Mouse (Mus musculus) hindbrain, embryonic 10.5 days (tissue): ENCODE measurements at regions not wholly inside any gene's neighbourhood (a gene's known extent, or its start where the extent isn't known, plus 50 kb on each side); places are given as distances from the start of the nearest gene placed in this dataset.

Experiments used
- DNase-seq: peaks from one replicate; pipeline ENCODE4 v3.0.0-alpha.2; 2017; ENCODE audit warnings: low spot score
- H3K27ac ChIP-seq: fragments of 300-500 bp; sonication (generic); 2 replicates; pipeline ENCODE4 v1.5.1; 2016; ENCODE audit warnings: mild to moderate bottlenecking, moderate library complexity
- H3K27me3 ChIP-seq: fragments of 300-500 bp; sonication (generic); 2 replicates; pipeline ENCODE4 v1.6.1; 2016; ENCODE audit warnings: mild to moderate bottlenecking; ENCODE audit not compliant: poor library complexity, insufficient read depth, severe bottlenecking
- H3K36me3 ChIP-seq: fragments of 300-500 bp; sonication (generic); 2 replicates; pipeline ENCODE4 v1.6.1; 2016; ENCODE audit warnings: mild to moderate bottlenecking, moderate library complexity
- H3K4me1 ChIP-seq: fragments of 300-500 bp; sonication (generic); replicated peaks from 2 replicates; pipeline ENCODE4 v1.6.1; 2016; ENCODE audit warnings: mild to moderate bottlenecking
- H3K4me3 ChIP-seq: fragments of 300-500 bp; sonication (generic); 2 replicates; pipeline ENCODE4 v1.5.1; 2016; ENCODE audit warnings: mild to moderate bottlenecking, moderate library complexity
- H3K9me3 ChIP-seq: fragments of 300-500 bp; sonication (generic); 2 replicates; pipeline ENCODE4 v1.6.1; 2016; ENCODE audit warnings: mild to moderate bottlenecking, moderate library complexity
- WGBS: fragments of 180-500 bp; shearing (Covaris S2); methylation state at CpG from one replicate; pipeline ENCODE4 v1.1.7; 2016; 5-methylcytosine and 5-hydroxymethylcytosine counted together

DNA sequence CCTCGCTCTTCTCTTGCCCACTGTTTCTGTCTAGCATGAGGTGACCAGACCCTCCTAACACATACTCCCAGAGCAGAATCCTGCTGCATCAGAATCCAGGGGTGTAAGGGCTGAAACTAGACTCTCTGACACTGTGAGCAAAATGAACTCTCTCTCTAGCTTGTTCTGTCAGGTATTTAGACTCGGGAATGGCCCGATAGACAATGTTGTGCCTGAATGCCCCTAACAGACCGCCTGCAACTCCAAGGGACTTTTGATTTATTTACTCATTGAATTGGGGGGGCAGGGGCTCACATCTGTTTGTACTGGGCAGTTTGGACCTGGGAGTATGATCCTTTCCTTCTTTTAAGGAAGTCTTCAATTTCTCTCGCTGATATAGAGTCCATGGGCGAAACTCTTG is 469.3 kb upstream of the Trpc7 start:
- peaks cover 13% of the 10 kb centered on the region for H3K4me1 ChIP-seq
- no peaks in the 10 kb centered on the region for H3K9me3 ChIP-seq
- no peak overlapping the region for H3K4me3 ChIP-seq
- peaks cover 12% of the 10 kb centered on the region; the same call in 1 of the 2 replicates for H3K27me3 ChIP-seq
- no peak overlapping the region for H3K27ac ChIP-seq
- H3K36me3 ChIP-seq, result no peaks in the 10 kb centered on the region
- DNase-seq, result no peak
- 89% methylated on average over 6 of the region's 6 CpGs for WGBS

DNA sequence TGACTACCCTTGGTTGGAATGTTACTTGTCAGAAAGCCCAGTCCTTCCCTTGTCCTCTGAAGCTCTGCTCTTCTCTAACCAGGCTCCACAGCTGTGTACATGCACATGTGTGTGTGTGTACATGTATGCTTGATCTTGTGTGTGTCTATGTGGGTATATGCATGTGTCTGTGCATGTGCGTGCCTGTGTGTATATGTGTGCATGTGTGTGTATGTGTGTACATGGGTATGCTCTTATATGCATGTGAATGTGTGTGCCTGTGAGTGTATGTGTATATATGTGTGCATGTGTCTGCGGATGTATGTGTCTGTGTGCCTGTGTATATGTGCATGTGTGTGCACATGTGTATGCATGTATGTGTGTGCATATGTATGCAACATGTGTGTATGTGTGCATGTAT is 468.6 kb upstream of the Trpc7 start:
- no peak for DNase-seq
- H3K27me3 ChIP-seq, result peaks cover 12% of the 10 kb centered on the region; the same call in 1 of the 2 replicates
- H3K36me3 ChIP-seq, result no peaks in the 10 kb centered on the region
- H3K27ac ChIP-seq, result no peak overlapping the region
- no peaks in the 10 kb centered on the region for H3K9me3 ChIP-seq
- H3K4me3 ChIP-seq, result no peak overlapping the region
- 97% methylated on average over 2 of the region's 2 CpGs for WGBS
- H3K4me1 ChIP-seq, result peaks cover 13% of the 10 kb centered on the region

DNA sequence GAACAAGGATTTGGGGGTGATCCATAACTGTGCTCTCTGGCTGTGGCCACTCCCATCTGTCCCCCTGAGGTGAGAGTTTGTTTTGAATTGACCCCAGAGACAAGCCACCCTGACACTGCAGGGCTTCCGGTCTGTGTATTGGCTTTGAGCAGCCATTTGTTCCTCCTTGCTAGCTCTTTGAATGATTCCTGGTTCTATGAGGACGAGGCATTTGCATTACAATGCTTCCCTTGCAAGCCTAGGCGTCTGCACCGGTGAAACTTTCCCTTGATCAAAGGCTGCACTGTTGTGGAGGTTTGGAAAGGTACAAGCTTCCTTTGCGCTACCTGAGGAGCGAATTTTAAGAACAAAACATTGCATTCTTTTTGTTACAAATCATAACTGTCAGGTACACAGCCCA is 466.8 kb upstream of the Trpc7 start:
- H3K36me3 ChIP-seq, result no peaks in the 10 kb centered on the region
- DNase-seq, result no peak
- H3K27ac ChIP-seq, result no peak overlapping the region
- H3K9me3 ChIP-seq, result no peaks in the 10 kb centered on the region
- WGBS, result 9% methylated on average over 6 of the region's 6 CpGs
- H3K27me3 ChIP-seq, result peaks cover 12% of the 10 kb centered on the region; the same call in 1 of the 2 replicates
- no peak overlapping the region for H3K4me3 ChIP-seq
- H3K4me1 ChIP-seq, result peaks cover 13% of the 10 kb centered on the region

DNA sequence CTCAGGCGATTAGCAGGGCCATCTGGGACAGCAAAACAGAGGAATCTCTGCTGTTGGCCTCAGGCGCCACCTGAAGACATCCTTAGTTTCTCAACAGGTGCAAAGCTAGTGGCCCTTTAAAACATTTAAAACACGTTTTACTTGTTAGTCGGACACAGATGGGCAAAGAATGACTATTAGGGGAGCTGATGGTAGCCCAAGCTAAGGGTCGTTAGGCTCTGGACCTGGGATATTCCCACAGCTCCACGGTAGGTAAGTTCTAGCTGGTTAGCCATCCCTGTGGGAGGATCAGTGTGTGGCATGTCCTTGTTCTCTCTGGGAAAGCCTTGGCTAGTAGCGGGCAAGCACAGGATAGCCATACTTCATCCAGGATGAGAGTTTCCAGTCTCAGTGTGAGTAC is 465.5 kb upstream of the Trpc7 start:
- no peak overlapping the region for H3K4me3 ChIP-seq
- peaks cover 12% of the 10 kb centered on the region; the same call in 1 of the 2 replicates for H3K27me3 ChIP-seq
- no peak overlapping the region for H3K27ac ChIP-seq
- 83% methylated on average over 7 of the region's 7 CpGs for WGBS
- no peaks in the 10 kb centered on the region for H3K9me3 ChIP-seq
- H3K36me3 ChIP-seq, result no peaks in the 10 kb centered on the region
- H3K4me1 ChIP-seq, result peaks cover 13% of the 10 kb centered on the region
- no peak for DNase-seq

DNA sequence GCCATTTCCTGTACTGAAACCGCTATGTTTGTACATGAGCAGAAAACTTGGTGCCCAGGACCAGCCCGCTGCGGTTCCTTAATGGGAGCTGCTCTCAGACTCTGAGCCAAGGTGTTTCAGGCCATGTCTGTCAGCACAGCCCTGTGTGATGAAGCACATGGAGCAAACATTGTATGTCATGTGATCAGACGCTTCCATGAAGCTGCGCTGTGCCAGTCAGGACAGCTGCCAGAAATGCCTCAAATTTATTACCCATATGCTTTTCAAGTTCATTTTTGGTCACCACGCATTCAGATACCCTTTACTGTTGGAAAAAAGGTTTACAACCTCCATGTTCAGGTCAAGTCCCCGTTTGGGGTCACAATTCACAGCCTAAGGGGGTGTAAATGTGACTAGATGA is 458.8 kb upstream of the Trpc7 start:
- no peaks in the 10 kb centered on the region for H3K9me3 ChIP-seq
- DNase-seq, result no peak
- no peak overlapping the region for H3K4me3 ChIP-seq
- H3K27me3 ChIP-seq, result 0 out of 2 replicates have a peak, but pooled peaks cover 3% of the 10 kb centered on the region
- no peak overlapping the region for H3K27ac ChIP-seq
- H3K36me3 ChIP-seq, result no peaks in the 10 kb centered on the region
- peaks cover 5% of the 10 kb centered on the region; the same call in 1 of the 2 replicates for H3K4me1 ChIP-seq
- WGBS, result 88% methylated on average over 7 of the region's 7 CpGs

DNA sequence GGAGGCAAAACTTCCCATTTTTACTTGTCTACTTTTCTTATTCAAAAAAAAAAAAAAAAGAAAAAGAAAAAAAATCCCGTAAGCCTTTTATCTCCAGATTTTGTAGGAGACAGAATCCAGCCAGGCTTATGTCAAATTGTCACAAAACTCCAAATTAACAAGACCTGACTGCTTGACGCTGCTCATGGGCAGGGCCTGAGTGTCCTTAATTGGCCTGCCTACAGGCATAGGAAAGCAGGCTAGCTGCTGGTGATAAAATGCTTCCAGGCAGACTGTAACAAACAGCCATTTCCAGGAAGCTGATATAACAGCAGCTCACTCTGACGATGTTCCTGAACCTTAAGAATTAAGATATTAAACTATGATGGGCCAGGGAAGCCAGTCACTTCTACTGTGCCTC is 458.2 kb upstream of the Trpc7 start:
- peaks cover 5% of the 10 kb centered on the region; the same call in 1 of the 2 replicates for H3K4me1 ChIP-seq
- H3K36me3 ChIP-seq, result no peaks in the 10 kb centered on the region
- DNase-seq, result no peak
- H3K27me3 ChIP-seq, result 0 out of 2 replicates have a peak, but pooled peaks cover 3% of the 10 kb centered on the region
- H3K9me3 ChIP-seq, result no peaks in the 10 kb centered on the region
- H3K27ac ChIP-seq, result no peak overlapping the region
- 81% methylated on average over 3 of the region's 3 CpGs for WGBS
- H3K4me3 ChIP-seq, result no peak overlapping the region

DNA sequence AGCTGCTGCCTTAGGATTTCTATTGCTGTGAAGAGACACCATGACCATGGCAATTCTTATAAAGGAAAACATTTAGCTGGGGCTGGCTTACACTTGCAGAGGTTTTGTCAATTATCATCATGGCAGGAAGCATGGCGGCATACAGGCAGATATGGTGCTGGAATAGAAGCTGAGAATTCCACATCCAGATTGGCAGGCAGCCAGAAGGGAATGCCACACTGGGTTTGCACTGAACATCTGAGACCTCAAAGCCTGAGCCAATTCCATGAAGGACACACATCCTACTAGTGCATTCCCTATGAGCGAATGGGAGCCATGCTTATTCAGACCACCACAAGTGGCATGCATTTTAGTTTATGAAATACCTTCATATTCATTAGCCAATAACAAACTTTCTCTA is 455.0 kb upstream of the Trpc7 start:
- Histone ChIP-seq H3K4me3 (no peak overlapping the region), H3K9me3 (no peaks in the 10 kb centered on the region), H3K27me3 (0 out of 2 replicates have a peak, but pooled peaks cover 1% of the 10 kb centered on the region), H3K27ac (no peak overlapping the region), H3K36me3 (no peaks in the 10 kb centered on the region), H3K4me1 (peaks cover 5% of the 10 kb centered on the region; the same call in 1 of the 2 replicates)
- 93% methylated on average over 2 of the region's 2 CpGs for WGBS
- DNase-seq, result no peak

DNA sequence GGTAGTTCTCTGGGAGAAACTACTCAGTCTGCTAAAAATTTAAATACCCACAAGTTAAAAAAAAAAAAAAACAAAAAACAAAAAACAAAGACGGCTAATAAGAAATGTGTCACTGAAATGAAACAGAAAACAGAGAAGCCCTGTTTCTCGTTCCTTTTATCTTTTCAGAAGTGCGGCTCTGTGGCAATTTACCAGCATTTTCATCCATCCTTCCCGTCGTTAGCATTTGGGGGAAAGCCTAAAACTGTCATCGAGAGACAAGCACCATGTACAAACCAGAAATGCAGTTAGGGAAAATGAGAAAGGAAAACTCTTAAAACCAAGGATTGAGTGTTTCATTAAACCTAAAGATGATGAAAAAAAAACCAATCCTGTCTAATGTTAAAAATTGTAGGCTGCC is 442.9 kb upstream of the Trpc7 start:
- Histone ChIP-seq H3K27ac (no peak overlapping the region), H3K4me1 (no peaks in the 10 kb centered on the region), H3K27me3 (no peaks in the 10 kb centered on the region), H3K4me3 (no peak overlapping the region), H3K36me3 (no peaks in the 10 kb centered on the region), H3K9me3 (no peaks in the 10 kb centered on the region)
- 86% methylated on average over 6 of the region's 6 CpGs for WGBS
- DNase-seq, result no peak

DNA sequence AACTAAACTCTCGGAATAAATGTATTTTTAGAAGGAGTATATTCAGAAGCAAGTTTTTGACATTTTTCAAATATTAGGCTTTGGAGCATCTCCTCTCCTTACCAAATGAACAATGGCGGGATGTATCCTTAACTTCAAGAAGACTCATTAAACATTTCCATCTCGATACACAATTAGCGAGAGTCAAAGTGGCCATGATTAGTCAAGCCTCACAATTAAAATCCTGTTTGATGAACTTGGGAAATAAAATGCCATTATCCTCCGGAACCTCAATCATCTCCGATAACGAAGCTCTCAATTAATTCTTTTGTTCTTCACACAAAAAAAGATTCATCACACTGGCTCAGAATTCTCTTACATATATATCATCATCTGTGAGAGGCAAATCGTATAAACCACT is 440.8 kb upstream of the Trpc7 start:
- WGBS, result 94% methylated on average over 8 of the region's 8 CpGs
- Histone ChIP-seq H3K4me3 (no peak overlapping the region), H3K27ac (no peak overlapping the region), H3K27me3 (no peaks in the 10 kb centered on the region), H3K36me3 (no peaks in the 10 kb centered on the region), H3K9me3 (no peaks in the 10 kb centered on the region), H3K4me1 (no peaks in the 10 kb centered on the region)
- DNase-seq, result no peak

DNA sequence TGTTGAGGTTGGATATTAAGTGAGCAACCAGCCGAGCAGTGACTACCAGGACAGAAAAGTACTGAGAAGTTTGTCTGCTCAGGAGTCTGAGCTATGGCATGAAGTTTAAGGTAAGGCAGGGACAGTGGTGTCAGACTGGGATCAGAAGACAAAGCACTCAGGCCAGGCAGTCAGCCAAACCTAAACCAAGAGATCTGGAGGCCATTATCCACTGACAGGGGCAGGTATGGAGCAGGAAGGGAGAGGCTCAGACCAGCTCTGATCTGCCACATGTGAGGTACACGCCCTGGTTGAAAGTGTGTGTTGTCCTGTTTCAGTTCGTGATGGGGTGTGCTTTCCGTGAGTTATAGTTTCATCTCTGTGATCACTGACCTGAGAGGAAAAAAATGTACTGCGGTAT is 437.2 kb upstream of the Trpc7 start:
- 91% methylated on average over 5 of the region's 5 CpGs for WGBS
- Histone ChIP-seq H3K36me3 (no peaks in the 10 kb centered on the region), H3K27ac (no peak overlapping the region), H3K4me1 (peaks cover 5% of the 10 kb centered on the region; the same call in 1 of the 2 replicates), H3K27me3 (no peaks in the 10 kb centered on the region), H3K9me3 (no peaks in the 10 kb centered on the region), H3K4me3 (no peak overlapping the region)
- DNase-seq, result no peak

DNA sequence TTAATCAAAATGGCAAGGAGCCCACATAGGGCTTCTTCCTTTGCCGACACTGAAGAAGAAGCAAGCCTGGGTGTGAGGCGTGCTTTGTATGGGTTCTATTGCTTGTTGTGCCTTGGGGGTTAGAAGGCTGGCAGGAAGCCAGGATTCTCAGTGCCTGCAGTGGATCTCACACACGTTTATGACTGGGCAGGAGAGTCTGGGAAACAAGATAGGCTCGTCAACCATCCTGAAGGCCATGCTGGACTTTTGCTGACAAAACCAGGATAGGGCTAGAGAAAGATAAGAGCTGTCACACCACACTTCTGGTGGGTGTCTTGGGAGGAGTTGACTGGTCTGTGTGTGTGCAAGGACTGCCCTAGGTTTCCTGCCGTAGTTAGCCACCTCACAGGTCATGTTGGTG is 436.1 kb upstream of the Trpc7 start:
- Histone ChIP-seq H3K36me3 (no peaks in the 10 kb centered on the region), H3K27ac (no peak overlapping the region), H3K27me3 (no peaks in the 10 kb centered on the region), H3K4me1 (peaks cover 5% of the 10 kb centered on the region; the same call in 1 of the 2 replicates), H3K4me3 (no peak overlapping the region), H3K9me3 (no peaks in the 10 kb centered on the region)
- 84% methylated on average over 5 of the region's 5 CpGs for WGBS
- DNase-seq, result no peak

DNA sequence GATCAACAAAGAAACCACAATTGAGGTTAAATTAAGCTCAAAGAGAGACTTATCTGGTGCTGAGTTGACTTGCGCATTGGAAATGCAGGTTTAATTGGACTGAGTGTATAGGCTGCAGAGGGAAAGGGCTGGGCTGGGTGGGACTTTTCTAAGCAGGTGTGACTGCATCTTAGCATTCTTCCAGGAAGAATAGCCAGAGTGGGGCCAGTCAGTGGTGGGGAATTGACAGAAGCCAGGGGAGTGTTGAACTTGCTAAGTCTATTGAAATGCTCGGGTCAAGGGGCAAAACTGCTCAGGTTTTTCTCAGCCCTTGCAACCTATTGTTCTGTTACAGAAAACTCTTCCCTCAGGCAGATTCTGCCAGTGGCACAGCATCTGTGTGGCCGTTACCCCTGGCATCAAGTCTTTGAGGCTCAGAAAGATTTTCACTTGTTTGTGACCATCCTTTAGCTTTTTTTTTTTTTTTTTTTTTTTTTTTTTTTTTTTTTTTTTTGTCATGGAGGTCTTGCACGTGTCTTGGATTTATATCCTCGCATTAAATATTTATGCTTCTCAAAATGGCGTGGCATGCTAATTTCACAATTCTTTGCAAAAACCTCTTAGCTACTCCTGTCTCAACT is 429.6 kb upstream of the Trpc7 start:
- Histone ChIP-seq H3K4me1 (peaks cover 10% of the 10 kb centered on the region), H3K36me3 (no peaks in the 10 kb centered on the region), H3K9me3 (no peaks in the 10 kb centered on the region), H3K4me3 (no peak overlapping the region), H3K27me3 (no peaks in the 10 kb centered on the region), H3K27ac (no peak overlapping the region)
- WGBS, result 79% methylated on average over 6 of the region's 6 CpGs
- no peak for DNase-seq

DNA sequence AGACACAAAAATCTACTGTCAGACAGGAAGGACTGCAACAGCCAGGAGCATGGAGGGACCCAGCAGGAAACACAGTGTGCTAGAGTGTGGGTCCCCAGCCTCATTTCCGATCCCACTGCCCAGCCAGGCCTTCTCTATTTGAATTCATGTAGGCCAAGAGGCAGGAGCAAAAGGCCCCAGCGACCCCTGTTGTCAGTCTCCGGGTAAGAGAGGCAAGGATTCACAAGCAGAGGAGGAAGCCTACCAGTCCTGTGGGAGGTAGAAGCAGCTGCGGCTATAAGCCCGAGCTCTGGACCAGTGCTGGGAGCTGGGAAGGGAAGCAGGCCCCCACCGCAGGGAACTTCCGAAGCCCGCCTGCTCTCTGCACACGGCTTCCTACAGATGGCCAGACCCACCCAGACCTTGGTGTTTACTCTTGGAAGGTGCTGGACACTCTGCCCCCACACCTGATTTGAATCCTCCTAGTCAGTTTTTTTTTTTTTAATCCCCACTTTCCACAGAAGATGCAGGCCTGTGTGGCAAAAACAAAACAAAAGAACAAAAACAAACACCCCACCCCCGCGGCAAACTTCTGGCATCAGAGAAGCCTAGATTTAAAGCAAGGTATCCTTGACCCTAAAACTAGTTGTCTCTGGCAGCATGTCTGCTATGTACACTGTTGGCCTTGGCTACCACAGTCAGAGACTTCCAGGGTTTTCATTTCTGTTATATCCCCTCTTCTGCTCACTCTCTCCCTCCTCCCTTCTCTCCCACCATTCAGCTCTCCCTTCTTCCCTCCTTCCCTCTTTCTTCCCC is 420.6 kb upstream of the Trpc7 start:
- Histone ChIP-seq H3K36me3 (no peaks in the 10 kb centered on the region), H3K27me3 (no peaks in the 10 kb centered on the region), H3K4me3 (0 out of 2 replicates have a peak overlapping the region, but pooled peaks have one; percentile 2), H3K27ac (peak overlapping the region; percentile 83), H3K4me1 (peaks cover 35% of the 10 kb centered on the region), H3K9me3 (no peaks in the 10 kb centered on the region)
- WGBS, result 16% methylated on average over 11 of the region's 11 CpGs
- DNase-seq, result peak; percentile 65
